Mouse (Mus musculus) forebrain, embryonic 12.5 days (tissue): ENCODE data around the gene Gramd1b. TPM values are rescaled to one million over a fixed set of nuclear protein-coding genes. Genes with fewer than 3 reads are reported as not detected.
A peak's percentile ranks its signal among the peaks of the same experiment; 100 is the strongest.

Experiments
- ATAC-seq: fragments of 200-750 bp; cut with Nextera tagmentation; 2 replicates; pipeline ENCODE4 v1.8.0; 2017; ENCODE audit warnings: moderate TSS enrichment; ENCODE audit not compliant: low FRiP score
- H3K27ac ChIP-seq: fragments of 300-500 bp; sonication (generic); 2 replicates; pipeline ENCODE4 v1.5.1; 2016; ENCODE audit warnings: mild to moderate bottlenecking
- H3K27me3 ChIP-seq: fragments of 300-500 bp; sonication (generic); 2 replicates; pipeline ENCODE4 v1.6.1; 2016; ENCODE audit warnings: mild to moderate bottlenecking
- H3K36me3 ChIP-seq: fragments of 300-500 bp; sonication (generic); replicated peaks from 2 replicates; pipeline ENCODE4 v1.6.1; 2016; ENCODE audit warnings: mild to moderate bottlenecking
- H3K4me1 ChIP-seq: fragments of 300-500 bp; sonication (generic); 2 replicates; pipeline ENCODE4 v1.6.1; 2016
- H3K4me2 ChIP-seq: fragments of 300-500 bp; sonication (generic); 2 replicates; pipeline ENCODE4 v1.6.1; 2016; ENCODE audit warnings: mild to moderate bottlenecking, moderate library complexity
- H3K4me3 ChIP-seq: fragments of 300-500 bp; sonication (generic); replicated peaks from 2 replicates; pipeline ENCODE4 v1.5.1; 2016; ENCODE audit warnings: mild to moderate bottlenecking
- H3K9ac ChIP-seq: fragments of 300-500 bp; sonication (generic); 2 replicates; pipeline ENCODE4 v1.6.1; 2016; ENCODE audit warnings: mild to moderate bottlenecking
- H3K9me3 ChIP-seq: fragments of 300-500 bp; sonication (generic); 2 replicates; pipeline ENCODE4 v1.6.1; 2016
- WGBS: fragments of 180-500 bp; shearing (Covaris S2); methylation state at CpG from one replicate; pipeline ENCODE4 v1.1.7; 2016; 5-methylcytosine and 5-hydroxymethylcytosine counted together
- polyA plus RNA-seq: library from polyadenylated mRNA; unstranded; fragments of >200 nt; fragmentation: Nextera tagmentation; extraction: Ambion mirVana; gene quantifications from 2 replicates; pipeline ENCODE4 v1.2.1, GENCODE M21; 2016

Gene Gramd1b
- polyA plus RNA-seq, 1 experiment from 2014 or later = 4.6 TPM

- no peak overlapping the region for H3K4me2 ChIP-seq
- WGBS = 86% methylated on average over 6 of the region's 6 CpGs
- H3K9ac ChIP-seq = no peak overlapping the region
- H3K9me3 ChIP-seq = no peaks in the 10 kb centered on the region
- peaks cover 7% of the 10 kb centered on the region for H3K4me1 ChIP-seq
- no peak for ATAC-seq
- H3K36me3 ChIP-seq = no peaks in the 10 kb centered on the region
- no peak overlapping the region for H3K4me3 ChIP-seq
- H3K27ac ChIP-seq = no peak overlapping the region
- H3K27me3 ChIP-seq = no peaks in the 10 kb centered on the region
Measured at GRCm38 (mm10) chr9:40545193-40545592, 14.0 kb upstream of the Gramd1b start.

- 26% methylated on average over 8 of the region's 8 CpGs for WGBS
- peak; percentile 49; the same call in 1 of the 2 replicates for ATAC-seq
Measured at GRCm38 (mm10) chr9:40539588-40540140, 8.5 kb upstream of the Gramd1b start.

GRCm38 (mm10) chr9:40537708-40538105, 6.5 kb upstream of the Gramd1b start:
- peaks cover 32% of the 10 kb centered on the region for H3K4me1 ChIP-seq
- H3K4me2 ChIP-seq = peak overlapping the region; percentile 11; the same call in 1 of the 2 replicates
- no peak overlapping the region for H3K4me3 ChIP-seq
- 35% methylated on average over 2 of the region's 2 CpGs for WGBS
- H3K9me3 ChIP-seq = no peaks in the 10 kb centered on the region
- H3K36me3 ChIP-seq = no peaks in the 10 kb centered on the region
- H3K27me3 ChIP-seq = no peaks in the 10 kb centered on the region
- no peak overlapping the region for H3K27ac ChIP-seq
- ATAC-seq = peak; percentile 68; the same call in 1 of the 2 replicates
- H3K9ac ChIP-seq = no peak overlapping the region

More at GRCm38 (mm10) chr9:40539588-40540140, 8.5 kb upstream of the Gramd1b start:
- Histone ChIP-seq H3K27ac (0 out of 2 replicates have a peak overlapping the region, but pooled peaks have one; percentile 9), H3K27me3 (no peaks in the 10 kb centered on the region), H3K4me3 (no peak overlapping the region), H3K4me2 (no peak overlapping the region), H3K9me3 (no peaks in the 10 kb centered on the region), H3K4me1 (peaks cover 32% of the 10 kb centered on the region), H3K36me3 (no peaks in the 10 kb centered on the region), H3K9ac (no peak overlapping the region)

GRCm38 (mm10) chr9:40537044-40537707, 6.0 kb upstream of the Gramd1b start:
- Histone ChIP-seq H3K27me3 (peaks cover 2% of the 10 kb centered on the region; the same call in 1 of the 2 replicates), H3K4me3 (no peak overlapping the region), H3K9me3 (no peaks in the 10 kb centered on the region), H3K4me2 (no peak overlapping the region), H3K36me3 (no peaks in the 10 kb centered on the region), H3K4me1 (peaks cover 32% of the 10 kb centered on the region), H3K9ac (no peak overlapping the region), H3K27ac (no peak overlapping the region)
- WGBS = 77% methylated on average over 3 of the region's 3 CpGs
- ATAC-seq = no peak

GRCm38 (mm10) chr9:40530536-40530935, 647 bp downstream of the Gramd1b start:
- Histone ChIP-seq H3K27me3 (peaks cover 27% of the 10 kb centered on the region), H3K36me3 (no peaks in the 10 kb centered on the region), H3K4me2 (peak overlapping the region; percentile 88), H3K4me3 (peak overlapping the region; percentile 55), H3K9ac (peak overlapping the region; percentile 60; the same call in 1 of the 2 replicates), H3K9me3 (no peaks in the 10 kb centered on the region), H3K4me1 (peaks cover 9% of the 10 kb centered on the region; the same call in 1 of the 2 replicates), H3K27ac (no peak overlapping the region)
- ATAC-seq = no peak; the same call in 1 of the 2 replicates
- WGBS = 72% methylated on average over 8 of the region's 8 CpGs

- peaks cover 27% of the 10 kb centered on the region for H3K27me3 ChIP-seq
- no peak overlapping the region for H3K9ac ChIP-seq
- H3K4me3 ChIP-seq = no peak overlapping the region
- ATAC-seq = no peak
- H3K4me2 ChIP-seq = no peak overlapping the region
- H3K36me3 ChIP-seq = no peaks in the 10 kb centered on the region
- no peak overlapping the region for H3K27ac ChIP-seq
- H3K4me1 ChIP-seq = peaks cover 9% of the 10 kb centered on the region; the same call in 1 of the 2 replicates
- H3K9me3 ChIP-seq = no peaks in the 10 kb centered on the region
- WGBS = 77% methylated on average over 4 of the region's 4 CpGs
Measured at GRCm38 (mm10) chr9:40528733-40529132, 2.5 kb downstream of the Gramd1b start.

- Histone ChIP-seq H3K36me3 (no peaks in the 10 kb centered on the region), H3K4me3 (no peak overlapping the region), H3K4me1 (peaks cover 9% of the 10 kb centered on the region; the same call in 1 of the 2 replicates), H3K27ac (no peak overlapping the region), H3K27me3 (peaks cover 23% of the 10 kb centered on the region), H3K9me3 (no peaks in the 10 kb centered on the region), H3K9ac (no peak overlapping the region), H3K4me2 (no peak overlapping the region)
- WGBS = 75% methylated on average over 3 of the region's 3 CpGs
- ATAC-seq = no peak
Measured at GRCm38 (mm10) chr9:40526928-40527327, 4.3 kb downstream of the Gramd1b start.

GRCm38 (mm10) chr9:40522156-40522555, 9.0 kb downstream of the Gramd1b start:
- WGBS = 82% methylated on average over 7 of the region's 7 CpGs
- H3K9me3 ChIP-seq = no peaks in the 10 kb centered on the region
- H3K4me1 ChIP-seq = no peaks in the 10 kb centered on the region
- no peaks in the 10 kb centered on the region for H3K27me3 ChIP-seq
- H3K36me3 ChIP-seq = no peaks in the 10 kb centered on the region
- no peak overlapping the region for H3K4me3 ChIP-seq
- H3K9ac ChIP-seq = no peak overlapping the region
- H3K4me2 ChIP-seq = no peak overlapping the region
- H3K27ac ChIP-seq = no peak overlapping the region
- ATAC-seq = no peak

GRCm38 (mm10) chr9:40521097-40521496, 10.1 kb downstream of the Gramd1b start:
- H3K27ac ChIP-seq = no peak overlapping the region
- H3K4me3 ChIP-seq = no peak overlapping the region
- WGBS = 92% methylated on average over 6 of the region's 6 CpGs
- no peaks in the 10 kb centered on the region for H3K9me3 ChIP-seq
- no peaks in the 10 kb centered on the region for H3K27me3 ChIP-seq
- no peak overlapping the region for H3K9ac ChIP-seq
- no peaks in the 10 kb centered on the region for H3K4me1 ChIP-seq
- ATAC-seq = no peak
- H3K4me2 ChIP-seq = no peak overlapping the region
- H3K36me3 ChIP-seq = no peaks in the 10 kb centered on the region

- no peaks in the 10 kb centered on the region for H3K4me1 ChIP-seq
- no peaks in the 10 kb centered on the region for H3K27me3 ChIP-seq
- no peak overlapping the region for H3K4me3 ChIP-seq
- no peak for ATAC-seq
- H3K4me2 ChIP-seq = no peak overlapping the region
- H3K9ac ChIP-seq = no peak overlapping the region
- 89% methylated on average over 3 of the region's 3 CpGs for WGBS
- no peaks in the 10 kb centered on the region for H3K9me3 ChIP-seq
- H3K36me3 ChIP-seq = no peaks in the 10 kb centered on the region
- H3K27ac ChIP-seq = no peak overlapping the region
Measured at GRCm38 (mm10) chr9:40519294-40519693, 11.9 kb downstream of the Gramd1b start.

GRCm38 (mm10) chr9:40511970-40512369, 19.2 kb downstream of the Gramd1b start:
- no peaks in the 10 kb centered on the region for H3K4me1 ChIP-seq
- no peak overlapping the region for H3K9ac ChIP-seq
- no peaks in the 10 kb centered on the region for H3K9me3 ChIP-seq
- H3K4me3 ChIP-seq = no peak overlapping the region
- H3K27me3 ChIP-seq = no peaks in the 10 kb centered on the region
- no peak overlapping the region for H3K4me2 ChIP-seq
- no peak for ATAC-seq
- H3K27ac ChIP-seq = no peak overlapping the region
- no peaks in the 10 kb centered on the region for H3K36me3 ChIP-seq
- WGBS = 80% methylated on average over 2 of the region's 2 CpGs

GRCm38 (mm10) chr9:40509479-40509878, 21.7 kb downstream of the Gramd1b start:
- Histone ChIP-seq H3K9ac (no peak overlapping the region), H3K27ac (no peak overlapping the region), H3K4me1 (no peaks in the 10 kb centered on the region), H3K4me3 (no peak overlapping the region), H3K9me3 (no peaks in the 10 kb centered on the region), H3K27me3 (no peaks in the 10 kb centered on the region), H3K4me2 (no peak overlapping the region), H3K36me3 (no peaks in the 10 kb centered on the region)
- WGBS = 87% methylated on average over 6 of the region's 6 CpGs
- ATAC-seq = no peak

- no peak overlapping the region for H3K4me2 ChIP-seq
- H3K4me1 ChIP-seq = no peaks in the 10 kb centered on the region
- no peaks in the 10 kb centered on the region for H3K9me3 ChIP-seq
- no peak for ATAC-seq
- H3K27ac ChIP-seq = no peak overlapping the region
- H3K9ac ChIP-seq = no peak overlapping the region
- no peaks in the 10 kb centered on the region for H3K27me3 ChIP-seq
- WGBS = 85% methylated on average over 3 of the region's 3 CpGs
- H3K4me3 ChIP-seq = no peak overlapping the region
- no peaks in the 10 kb centered on the region for H3K36me3 ChIP-seq
Measured at GRCm38 (mm10) chr9:40506576-40506975, 24.6 kb downstream of the Gramd1b start.
